Mouse (Mus musculus) embryonic facial prominence, embryonic 15.5 days (tissue): ENCODE data around the gene Kdm2b. TPM values are rescaled to one million over a fixed set of nuclear protein-coding genes. Genes with fewer than 3 reads are reported as not detected.

Source experiments
- ATAC-seq: fragments of 200-750 bp; cut with Nextera tagmentation; 2 replicates; pipeline ENCODE4 v1.8.0; 2017; ENCODE audit warnings: low read depth, moderate TSS enrichment; ENCODE audit not compliant: insufficient number of reproducible peaks, low FRiP score, low TSS enrichment
- H3K27ac ChIP-seq: fragments of 300-500 bp; sonication (generic); replicated peaks from 2 replicates; pipeline ENCODE4 v1.5.1; 2015; ENCODE audit warnings: mild to moderate bottlenecking, inconsistent platforms
- H3K27me3 ChIP-seq: fragments of 300-500 bp; sonication (generic); 2 replicates; pipeline ENCODE4 v1.6.1; 2015; ENCODE audit warnings: inconsistent platforms
- H3K36me3 ChIP-seq: fragments of 300-500 bp; sonication (generic); 2 replicates; pipeline ENCODE4 v1.6.1; 2015; ENCODE audit warnings: mild to moderate bottlenecking, inconsistent platforms
- H3K4me1 ChIP-seq: fragments of 300-500 bp; sonication (generic); 2 replicates; pipeline ENCODE4 v1.6.1; 2015; ENCODE audit warnings: inconsistent platforms
- H3K4me2 ChIP-seq: fragments of 300-500 bp; sonication (generic); replicated peaks from 2 replicates; pipeline ENCODE4 v1.6.1; 2015; ENCODE audit warnings: mild to moderate bottlenecking, inconsistent platforms
- H3K4me3 ChIP-seq: fragments of 300-500 bp; sonication (generic); replicated peaks from 2 replicates; pipeline ENCODE4 v1.5.1; 2015; ENCODE audit warnings: mild to moderate bottlenecking, inconsistent platforms
- H3K9ac ChIP-seq: fragments of 300-500 bp; sonication (generic); 2 replicates; pipeline ENCODE4 v1.6.1; 2015; ENCODE audit warnings: inconsistent platforms
- H3K9me3 ChIP-seq: fragments of 300-500 bp; sonication (generic); replicated peaks from 2 replicates; pipeline ENCODE4 v1.6.1; 2016; ENCODE audit warnings: inconsistent platforms
- WGBS: fragments of 180-500 bp; shearing (Covaris S2); methylation state at CpG from one replicate; pipeline ENCODE4 v1.1.7; 2015; 5-methylcytosine and 5-hydroxymethylcytosine counted together
- polyA plus RNA-seq: library from polyadenylated mRNA; unstranded; fragments of >200 nt; fragmentation: Nextera tagmentation; extraction: Ambion mirVana; gene quantifications from 2 replicates; pipeline ENCODE4 v1.2.1, GENCODE M21; 2015

Kdm2b gene
- polyA plus RNA-seq, 1 experiment from 2014 or later = 43.9 TPM

GRCm38 (mm10) chr5:122887926-122888611, 101.6 kb downstream of the Kdm2b start:
- Histone ChIP-seq H3K27me3 (no peaks in the 10 kb centered on the region), H3K9ac (no peak overlapping the region), H3K4me2 (no peak overlapping the region), H3K36me3 (no peaks in the 10 kb centered on the region), H3K9me3 (no peaks in the 10 kb centered on the region), H3K4me3 (no peak overlapping the region), H3K27ac (no peak overlapping the region), H3K4me1 (peaks cover 5% of the 10 kb centered on the region; the same call in 1 of the 2 replicates)
- ATAC-seq = no peak
- WGBS = 72% methylated on average over 8 of the region's 8 CpGs

GRCm38 (mm10) chr5:122887033-122887432, 102.6 kb downstream of the Kdm2b start:
- Histone ChIP-seq H3K27ac (no peak overlapping the region), H3K36me3 (no peaks in the 10 kb centered on the region), H3K4me3 (no peak overlapping the region), H3K9ac (no peak overlapping the region), H3K4me1 (peaks cover 6% of the 10 kb centered on the region; the same call in 1 of the 2 replicates), H3K27me3 (no peaks in the 10 kb centered on the region), H3K4me2 (no peak overlapping the region), H3K9me3 (no peaks in the 10 kb centered on the region)
- 82% methylated on average over 9 of the region's 9 CpGs for WGBS
- no peak for ATAC-seq

GRCm38 (mm10) chr5:122884594-122885348, 104.9 kb downstream of the Kdm2b start:
- WGBS = 75% methylated on average over 7 of the region's 7 CpGs
- H3K4me3 ChIP-seq = no peak overlapping the region
- no peaks in the 10 kb centered on the region for H3K27me3 ChIP-seq
- no peaks in the 10 kb centered on the region for H3K9me3 ChIP-seq
- peaks cover 11% of the 10 kb centered on the region for H3K36me3 ChIP-seq
- H3K4me1 ChIP-seq = peaks cover 13% of the 10 kb centered on the region; the same call in 1 of the 2 replicates
- H3K27ac ChIP-seq = no peak overlapping the region
- no peak overlapping the region for H3K9ac ChIP-seq
- no peak overlapping the region for H3K4me2 ChIP-seq
- ATAC-seq = no peak

- ATAC-seq = no peak
- H3K4me1 ChIP-seq = peaks cover 13% of the 10 kb centered on the region; the same call in 1 of the 2 replicates
- no peak overlapping the region for H3K4me2 ChIP-seq
- H3K9me3 ChIP-seq = no peaks in the 10 kb centered on the region
- H3K9ac ChIP-seq = no peak overlapping the region
- H3K4me3 ChIP-seq = no peak overlapping the region
- H3K27me3 ChIP-seq = no peaks in the 10 kb centered on the region
- WGBS = 43% methylated on average over 2 of the region's 2 CpGs
- H3K27ac ChIP-seq = no peak overlapping the region
- peaks cover 21% of the 10 kb centered on the region for H3K36me3 ChIP-seq
Measured at GRCm38 (mm10) chr5:122883652-122884235, 105.9 kb downstream of the Kdm2b start.

- Histone ChIP-seq H3K4me1 (peaks cover 13% of the 10 kb centered on the region; the same call in 1 of the 2 replicates), H3K9me3 (no peaks in the 10 kb centered on the region), H3K9ac (no peak overlapping the region), H3K36me3 (peaks cover 22% of the 10 kb centered on the region), H3K4me3 (no peak overlapping the region), H3K4me2 (no peak overlapping the region), H3K27me3 (no peaks in the 10 kb centered on the region), H3K27ac (no peak overlapping the region)
- ATAC-seq = no peak
- 77% methylated on average over 9 of the region's 9 CpGs for WGBS
Measured at GRCm38 (mm10) chr5:122883237-122883636, 106.4 kb downstream of the Kdm2b start.

GRCm38 (mm10) chr5:122882256-122883050, 107.2 kb downstream of the Kdm2b start:
- Histone ChIP-seq H3K27me3 (no peaks in the 10 kb centered on the region), H3K4me1 (0 out of 2 replicates have a peak, but pooled peaks cover 8% of the 10 kb centered on the region), H3K4me2 (no peak overlapping the region), H3K4me3 (no peak overlapping the region), H3K9me3 (no peaks in the 10 kb centered on the region), H3K27ac (no peak overlapping the region), H3K36me3 (peaks cover 30% of the 10 kb centered on the region), H3K9ac (no peak overlapping the region)
- ATAC-seq = no peak
- WGBS = 79% methylated on average over 18 of the region's 18 CpGs

- Histone ChIP-seq H3K4me1 (0 out of 2 replicates have a peak, but pooled peaks cover 8% of the 10 kb centered on the region), H3K9me3 (no peaks in the 10 kb centered on the region), H3K4me3 (no peak overlapping the region), H3K9ac (no peak overlapping the region), H3K27me3 (no peaks in the 10 kb centered on the region), H3K36me3 (peaks cover 40% of the 10 kb centered on the region), H3K4me2 (no peak overlapping the region), H3K27ac (no peak overlapping the region)
- 49% methylated on average over 5 of the region's 5 CpGs for WGBS
- peak; percentile 35; the same call in 1 of the 2 replicates for ATAC-seq
Measured at GRCm38 (mm10) chr5:122881313-122881712, 108.3 kb downstream of the Kdm2b start.

- peaks cover 42% of the 10 kb centered on the region for H3K36me3 ChIP-seq
- no peak overlapping the region for H3K4me2 ChIP-seq
- H3K9ac ChIP-seq = no peak overlapping the region
- no peaks in the 10 kb centered on the region for H3K9me3 ChIP-seq
- ATAC-seq = no peak
- no peak overlapping the region for H3K27ac ChIP-seq
- H3K27me3 ChIP-seq = no peaks in the 10 kb centered on the region
- no peak overlapping the region for H3K4me3 ChIP-seq
- 0 out of 2 replicates have a peak, but pooled peaks cover 8% of the 10 kb centered on the region for H3K4me1 ChIP-seq
- 91% methylated on average over 37 of the region's 37 CpGs for WGBS
Measured at GRCm38 (mm10) chr5:122880241-122880980, 109.2 kb downstream of the Kdm2b start.

- WGBS = 81% methylated on average over 3 of the region's 3 CpGs
- no peaks in the 10 kb centered on the region for H3K9me3 ChIP-seq
- H3K27ac ChIP-seq = no peak overlapping the region
- no peak for ATAC-seq
- H3K4me1 ChIP-seq = 0 out of 2 replicates have a peak, but pooled peaks cover 4% of the 10 kb centered on the region
- no peak overlapping the region for H3K4me3 ChIP-seq
- no peak overlapping the region for H3K4me2 ChIP-seq
- H3K27me3 ChIP-seq = no peaks in the 10 kb centered on the region
- no peak overlapping the region for H3K9ac ChIP-seq
- H3K36me3 ChIP-seq = peaks cover 55% of the 10 kb centered on the region
Measured at GRCm38 (mm10) chr5:122876671-122877070, 113.0 kb downstream of the Kdm2b start.

- no peaks in the 10 kb centered on the region for H3K4me1 ChIP-seq
- WGBS = 79% methylated on average over 3 of the region's 3 CpGs
- no peak overlapping the region for H3K9ac ChIP-seq
- H3K4me2 ChIP-seq = no peak overlapping the region
- no peak overlapping the region for H3K27ac ChIP-seq
- H3K36me3 ChIP-seq = peaks cover 51% of the 10 kb centered on the region
- ATAC-seq = no peak
- H3K4me3 ChIP-seq = no peak overlapping the region
- no peaks in the 10 kb centered on the region for H3K9me3 ChIP-seq
- no peaks in the 10 kb centered on the region for H3K27me3 ChIP-seq
Measured at GRCm38 (mm10) chr5:122874359-122874758, 115.3 kb downstream of the Kdm2b start.
